ENCODE assay signal across 8 mouse cellular contexts in genomic region chr4:123071266-123071966, GRCm38 (mm10). TPM values are rescaled to one million over a fixed set of nuclear protein-coding genes. Genes with fewer than 3 reads are reported as not detected.
DNase-seq lines count a peak whose midpoint lies in the region; ATAC-seq lines count a peak whose summit lies in the region.

No protein-coding gene starts in this region.

- intact Hi-C loops in heart, postnatal 25 days (cut with DNase I) = no loop called here

- H3K9me3 ChIP-seq in forebrain, embryonic 13.5 days (replicated peaks) = no peaks in the 10 kb centered on the region
- H3K9me3 ChIP-seq in kidney, embryonic 14.5 days (ENCODE audit: control insufficient read depth, low read length) = no peaks in the 10 kb centered on the region

- H3K36me3 ChIP-seq in forebrain, embryonic 13.5 days (ENCODE audit: poor library complexity, severe bottlenecking) = no peaks in the 10 kb centered on the region
- H3K36me3 ChIP-seq in kidney, embryonic 14.5 days (ENCODE audit: control insufficient read depth, insufficient read depth, low read length) = no peaks in the 10 kb centered on the region

- H3K9ac ChIP-seq in forebrain, embryonic 13.5 days = peak overlapping the region; percentile 10; the same call in 1 of the 2 replicates
- no peak overlapping the region for H3K9ac ChIP-seq in kidney, embryonic 14.5 days (ENCODE audit: low read depth, low read length)

- no peak overlapping the region for H3K27ac ChIP-seq in forebrain, embryonic 13.5 days
- H3K27ac ChIP-seq in kidney, embryonic 14.5 days (ENCODE audit: low read depth, low read length) = no peak overlapping the region

- peak overlapping the region; percentile 33 for H3K4me2 ChIP-seq in forebrain, embryonic 13.5 days
- H3K4me2 ChIP-seq in kidney, embryonic 14.5 days (replicated peaks; ENCODE audit: low read depth, low read length) = peak overlapping the region; percentile 9; the same call in 1 of the 2 replicates

- H3K27me3 ChIP-seq in forebrain, embryonic 13.5 days = no peaks in the 10 kb centered on the region
- no peaks in the 10 kb centered on the region for H3K27me3 ChIP-seq in kidney, embryonic 14.5 days (ENCODE audit: control insufficient read depth, insufficient read depth, low read length)

- peak; percentile 17 to 23 for DNase-seq in heart, adult 18-20 months
- DNase-seq in heart, postnatal 25 days (ENCODE audit: low spot score) = no peak
- peak; percentile 63 for DNase-seq in NIH3T3 (ENCODE audit: low read depth)
- DNase-seq in lung, postnatal 36 days = peak; percentile 82
- DNase-seq in spleen, adult 12 weeks (ENCODE audit: low spot score) = peak; percentile 37
- DNase-seq in frontal cortex, postnatal 14 days (ENCODE audit: low spot score in 2 of 2) = no peak

- peak; percentile 41; the same call in 1 of the 2 replicates for ATAC-seq in forebrain, embryonic 13.5 days
- ATAC-seq in kidney, embryonic 14.5 days (ENCODE audit: low FRiP score, low TSS enrichment) = peak; percentile 60; the same call in 1 of the 2 replicates

- no peak overlapping the region for H3K4me3 ChIP-seq in forebrain, embryonic 13.5 days
- H3K4me3 ChIP-seq in kidney, embryonic 14.5 days (ENCODE audit: low read length) = no peak overlapping the region

- WGBS in forebrain, embryonic 13.5 days = 14% methylated on average over 13 of the region's 13 CpGs
- 9% methylated on average over 13 of the region's 13 CpGs for WGBS in kidney, embryonic 14.5 days

- H3K4me1 ChIP-seq in forebrain, embryonic 13.5 days = no peaks in the 10 kb centered on the region; the same call in 1 of the 2 replicates
- no peaks in the 10 kb centered on the region for H3K4me1 ChIP-seq in kidney, embryonic 14.5 days (ENCODE audit: control insufficient read depth, insufficient read depth, low read length)

RNA-seq across cellular contexts. Expression of gene Bmp8b, which starts 33.5 kb away (rescaled TPM):
- not detected for total RNA-seq in heart, adult 18-20 months (2021)
- total RNA-seq in heart, postnatal 25 days (2021) = not detected
- 0.19 and 0.25 TPM in 2 replicates for polyA plus RNA-seq in forebrain, embryonic 13.5 days (2015; fragmentation: Nextera tagmentation; extraction: Ambion mirVana)
- 0.16 and 0.41 TPM in 2 replicates for polyA plus RNA-seq in kidney, embryonic 14.5 days (2014; fragmentation: Nextera tagmentation; extraction: Ambion mirVana)

RNA-seq across cellular contexts. Expression of gene Oxct2b, which starts 44.6 kb away (rescaled TPM):
- not detected for total RNA-seq in heart, adult 18-20 months (2021)
- not detected for total RNA-seq in heart, postnatal 25 days (2021)
- polyA plus RNA-seq in forebrain, embryonic 13.5 days (2015; fragmentation: Nextera tagmentation; extraction: Ambion mirVana) = not detected in 2 replicates
- 0.45 TPM in 1 of 2 replicates, not detected in the other for polyA plus RNA-seq in kidney, embryonic 14.5 days (2014; fragmentation: Nextera tagmentation; extraction: Ambion mirVana)

RNA-seq across cellular contexts. Expression of gene Trit1, which starts 55.0 kb away (rescaled TPM):
- total RNA-seq in heart, adult 18-20 months (2021) = 1 to 10 TPM; 4.9 to 5.5 TPM
- 1 to 10 TPM; 5.4 to 6.4 TPM for total RNA-seq in heart, postnatal 25 days (2021)
- polyA plus RNA-seq in forebrain, embryonic 13.5 days (2015; fragmentation: Nextera tagmentation; extraction: Ambion mirVana) = 26.0 and 31.9 TPM in 2 replicates
- polyA plus RNA-seq in kidney, embryonic 14.5 days (2014; fragmentation: Nextera tagmentation; extraction: Ambion mirVana) = 15.8 and 21.7 TPM in 2 replicates

Comparison
In these comparisons a context has a peak if more than half of its experiments do, and no peak if none do; other contexts are left out.
1. DNase-seq: peak in heart, adult 18-20 months (2 of 2), NIH3T3 (single experiment), lung, postnatal 36 days (single experiment) and spleen, adult 12 weeks (single experiment); none in heart, postnatal 25 days (single experiment) and frontal cortex, postnatal 14 days (0 of 2).